Mouse (Mus musculus) cerebellum, postnatal 36 days (tissue): Measurements from ENCODE around the gene Brdt.

ENCODE experiments used
- DNase-seq, 2 experiments: peaks; one replicate each; pipeline ENCODE4 v3.0.0; 2021 to 2022; ENCODE audit warnings: mixed read lengths in 2 of 2

Gene Brdt

DNA sequence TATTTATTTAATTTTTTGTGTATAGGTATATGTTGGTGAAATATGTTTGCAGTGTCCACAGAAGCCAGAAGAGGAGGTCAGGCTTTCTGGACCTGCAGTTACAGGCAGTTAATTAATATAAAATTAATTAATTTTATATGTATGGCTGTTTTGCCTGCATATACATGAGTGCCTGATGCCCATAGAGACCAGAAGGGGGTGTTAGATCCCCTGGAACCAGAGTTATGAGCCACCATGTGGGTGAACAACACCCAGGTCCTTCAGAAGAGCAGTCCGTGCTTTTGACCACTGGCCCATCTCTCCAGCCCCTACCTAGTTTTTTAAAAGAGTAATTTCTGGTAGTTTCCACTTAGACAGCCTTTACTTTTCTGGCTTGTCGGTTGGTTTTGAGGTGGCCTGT is 81.3 kb downstream of the Brdt start:
- no peak for DNase-seq

DNA sequence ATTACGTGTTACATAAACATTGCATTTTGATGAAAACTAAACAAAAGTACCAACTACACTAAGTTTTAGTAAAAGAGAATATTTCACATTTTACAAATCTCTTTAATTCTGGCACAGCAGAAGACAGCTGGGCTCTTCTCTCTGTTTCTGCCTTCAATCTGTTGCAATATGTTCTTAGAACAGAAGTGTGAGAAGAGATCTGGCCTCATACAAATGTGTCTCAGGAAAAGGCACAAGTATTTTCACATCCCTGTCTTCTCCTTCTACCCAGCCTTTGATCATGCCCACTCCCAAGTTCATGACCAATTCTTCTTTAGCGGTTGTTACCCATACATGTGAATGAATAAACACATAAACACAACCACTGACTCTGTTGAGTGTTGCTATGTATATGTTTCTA is 84.1 kb downstream of the Brdt start:
- DNase-seq: no peak

DNA sequence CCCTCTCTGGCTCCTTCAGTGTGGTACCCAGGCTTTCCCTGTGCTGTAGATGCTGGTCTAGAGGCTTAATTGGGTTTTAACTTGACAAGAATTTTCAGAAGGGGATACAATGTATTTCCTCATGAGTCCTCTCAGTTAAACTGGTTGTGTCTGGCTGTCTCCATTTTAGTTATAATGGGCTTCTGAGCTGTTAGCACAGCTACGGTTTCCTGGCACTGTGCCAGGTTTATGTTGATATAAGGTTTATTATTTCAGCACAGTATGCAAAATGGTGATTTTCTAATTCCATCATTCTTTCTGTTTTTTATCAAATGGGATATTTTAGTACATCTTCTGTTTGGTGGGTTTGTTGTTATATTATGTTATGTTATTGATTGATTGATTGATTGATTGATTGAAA is 90.7 kb downstream of the Brdt start:
- DNase-seq: no peak

GRCm38 (mm10) chr5:107431249-107431648 is 100.3 kb downstream of the Brdt start, which contains the start of gene Lpcat2b:
Gene Lpcat2b (plus strand): TSS chr5:107431549.
- no peak for DNase-seq

DNA sequence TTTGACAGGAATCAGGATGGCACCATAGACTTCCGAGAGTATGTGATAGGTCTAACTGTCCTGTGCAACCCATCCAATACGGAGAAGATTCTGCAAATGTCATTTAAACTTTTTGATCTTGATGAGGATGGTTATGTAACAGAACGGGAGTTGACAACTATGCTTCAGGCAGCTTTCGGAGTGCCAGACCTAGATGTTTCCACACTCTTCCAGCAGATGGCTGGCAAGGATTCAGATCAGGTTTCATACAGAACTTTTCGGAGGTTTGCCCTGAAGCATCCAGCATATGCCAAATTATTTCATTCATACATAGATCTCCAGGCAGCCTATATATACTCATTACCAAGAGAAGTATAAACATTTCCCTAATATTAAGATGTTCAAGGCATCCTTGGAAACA is 103.0 kb downstream of the Brdt start:
- DNase-seq: no peak

DNA sequence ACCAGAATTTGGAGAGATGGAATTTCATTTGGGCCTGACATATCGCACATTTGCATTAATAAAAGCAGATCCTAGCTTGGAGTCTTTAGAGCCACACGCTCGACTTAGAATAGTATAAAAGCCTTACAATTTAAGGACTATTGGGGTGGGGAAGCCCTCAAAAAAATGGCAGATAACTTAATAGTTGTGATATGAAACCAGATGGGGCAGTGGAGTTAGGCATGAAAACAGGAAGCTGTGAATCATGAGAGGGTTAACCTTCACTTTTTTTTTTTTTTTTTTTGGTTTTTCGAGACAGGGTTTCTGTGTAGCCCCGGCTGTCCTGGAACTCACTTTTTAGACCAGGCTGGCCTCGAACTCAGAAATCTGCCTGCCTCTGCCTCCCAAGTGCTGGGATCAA is 105.2 kb downstream of the Brdt start:
- no peak for DNase-seq
